Mouse (Mus musculus): Measurements from ENCODE around the gene Itpr2. TPM values are rescaled to one million over a fixed set of nuclear protein-coding genes. Genes with fewer than 3 reads are reported as not detected.

Gene Itpr2
- polyA plus RNA-seq, 1 experiment from 2014 or later: 3.9 TPM

DNA sequence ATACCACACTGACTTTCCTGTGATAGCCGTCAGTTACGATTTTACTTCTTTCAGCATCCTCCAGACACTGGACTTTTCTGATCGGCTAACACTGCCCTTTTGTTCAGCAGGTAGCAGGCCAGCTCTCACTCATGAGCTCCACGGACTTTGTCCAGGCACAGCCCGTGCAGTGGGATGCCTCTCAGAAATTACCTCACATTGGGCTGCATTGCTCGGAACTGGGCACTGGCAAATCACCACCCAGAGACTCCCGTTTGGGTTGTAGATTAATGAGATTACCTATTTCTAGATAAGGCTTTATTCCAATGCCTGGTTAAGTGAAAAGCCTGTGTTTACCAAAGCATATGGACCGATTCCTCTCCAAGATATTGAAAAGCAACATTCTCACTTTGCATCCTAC, 186.9 kb downstream of the Itpr2 start:
- 95% methylated on average over 8 of the region's 8 CpGs for WGBS
- H3K9me3 ChIP-seq (ENCODE audit: control insufficient read depth, low read length): no peaks in the 10 kb centered on the region
- no peaks in the 10 kb centered on the region for H3K4me1 ChIP-seq (ENCODE audit: control insufficient read depth, insufficient read depth, low read length)
- H3K9ac ChIP-seq (ENCODE audit: low read length): no peak overlapping the region
- no peak overlapping the region for H3K27ac ChIP-seq (ENCODE audit: low read depth, low read length)
- H3K36me3 ChIP-seq (ENCODE audit: control insufficient read depth, insufficient read depth, low read length): no peaks in the 10 kb centered on the region
- ATAC-seq (ENCODE audit: low FRiP score) (no peak), DNase-seq (ENCODE audit: low spot score, missing footprints) (no peak)
- no peaks in the 10 kb centered on the region for H3K27me3 ChIP-seq (ENCODE audit: control insufficient read depth, insufficient read depth, low read length)
- H3K4me2 ChIP-seq: no peak overlapping the region
- no peak overlapping the region for H3K4me3 ChIP-seq (ENCODE audit: low read depth, low read length)

DNA sequence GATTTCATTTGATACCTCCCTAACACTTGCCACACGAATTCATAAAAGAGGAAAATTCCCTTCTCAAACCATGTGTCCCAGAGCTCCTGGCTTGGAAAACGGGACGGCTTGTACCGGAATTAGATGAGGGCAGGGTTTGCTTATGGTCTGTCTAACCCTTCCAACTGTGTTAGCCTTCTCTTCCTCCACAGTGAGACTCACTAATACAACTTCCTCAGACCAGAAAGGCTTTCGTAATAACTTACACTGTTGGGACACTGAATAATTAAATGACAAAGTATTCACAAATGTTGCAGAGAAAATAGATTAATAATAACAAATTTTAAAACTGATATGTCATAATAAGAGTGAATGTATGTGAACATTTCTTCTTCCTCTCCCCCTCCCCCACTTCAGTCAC, 187.7 kb downstream of the Itpr2 start:
- DNase-seq (ENCODE audit: low spot score, missing footprints) (no peak), ATAC-seq (ENCODE audit: low FRiP score) (no peak)
- Histone ChIP-seq H3K4me1 (ENCODE audit: control insufficient read depth, insufficient read depth, low read length) (no peaks in the 10 kb centered on the region), H3K4me3 (ENCODE audit: low read depth, low read length) (no peak overlapping the region), H3K4me2 (no peak overlapping the region), H3K9ac (ENCODE audit: low read length) (no peak overlapping the region), H3K27me3 (ENCODE audit: control insufficient read depth, insufficient read depth, low read length) (no peaks in the 10 kb centered on the region), H3K27ac (ENCODE audit: low read depth, low read length) (no peak overlapping the region), H3K9me3 (ENCODE audit: control insufficient read depth, low read length) (no peaks in the 10 kb centered on the region), H3K36me3 (ENCODE audit: control insufficient read depth, insufficient read depth, low read length) (no peaks in the 10 kb centered on the region)
- 91% methylated on average over 5 of the region's 5 CpGs for WGBS

DNA sequence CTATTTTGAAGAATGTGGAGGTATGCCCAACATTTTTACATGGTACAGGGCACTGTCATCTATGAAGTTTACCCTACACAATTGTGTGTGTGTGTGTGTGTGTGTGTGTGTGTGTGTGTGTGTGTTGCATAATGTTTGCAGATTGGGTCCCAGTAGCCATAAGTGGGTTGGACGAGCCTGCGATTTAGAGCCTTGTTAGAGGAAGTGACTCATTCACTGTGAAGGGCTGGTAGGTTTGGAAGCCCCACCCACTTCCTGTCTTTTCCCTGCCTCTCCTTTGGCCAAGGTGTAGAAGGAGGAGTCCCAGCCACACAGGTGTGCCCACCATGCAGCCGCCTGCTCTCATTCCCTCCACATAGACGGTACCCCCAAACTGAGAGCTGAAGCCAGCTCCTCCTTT, 188.6 kb downstream of the Itpr2 start:
- Histone ChIP-seq H3K27me3 (ENCODE audit: control insufficient read depth, insufficient read depth, low read length) (no peaks in the 10 kb centered on the region), H3K36me3 (ENCODE audit: control insufficient read depth, insufficient read depth, low read length) (no peaks in the 10 kb centered on the region), H3K4me3 (ENCODE audit: low read depth, low read length) (no peak overlapping the region), H3K9ac (ENCODE audit: low read length) (no peak overlapping the region), H3K4me1 (ENCODE audit: control insufficient read depth, insufficient read depth, low read length) (no peaks in the 10 kb centered on the region), H3K4me2 (no peak overlapping the region), H3K9me3 (ENCODE audit: control insufficient read depth, low read length) (no peaks in the 10 kb centered on the region), H3K27ac (ENCODE audit: low read depth, low read length) (no peak overlapping the region)
- DNase-seq (ENCODE audit: low spot score, missing footprints) (no peak), ATAC-seq (ENCODE audit: low FRiP score) (no peak)
- 93% methylated on average over 4 of the region's 4 CpGs for WGBS

DNA sequence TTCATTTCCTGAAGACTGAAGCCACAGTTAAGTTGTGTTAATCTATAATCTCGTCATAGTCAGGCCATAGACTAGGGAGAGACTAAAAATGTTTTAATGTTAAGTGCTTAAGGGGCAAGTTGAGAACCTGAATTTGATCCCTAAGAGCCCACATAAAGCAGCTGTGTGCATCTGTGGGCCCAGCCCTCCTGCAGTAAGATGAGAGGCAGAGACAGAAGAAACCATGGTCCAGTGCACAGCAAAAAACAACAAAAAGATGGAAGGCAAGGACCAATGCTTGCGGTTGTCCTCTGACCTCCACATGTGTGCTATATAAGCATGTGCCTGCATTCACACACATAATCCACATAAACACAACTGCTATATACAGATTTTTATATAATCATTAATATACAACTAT, 191.8 kb downstream of the Itpr2 start:
- H3K9ac ChIP-seq (ENCODE audit: low read length): no peak overlapping the region

DNA sequence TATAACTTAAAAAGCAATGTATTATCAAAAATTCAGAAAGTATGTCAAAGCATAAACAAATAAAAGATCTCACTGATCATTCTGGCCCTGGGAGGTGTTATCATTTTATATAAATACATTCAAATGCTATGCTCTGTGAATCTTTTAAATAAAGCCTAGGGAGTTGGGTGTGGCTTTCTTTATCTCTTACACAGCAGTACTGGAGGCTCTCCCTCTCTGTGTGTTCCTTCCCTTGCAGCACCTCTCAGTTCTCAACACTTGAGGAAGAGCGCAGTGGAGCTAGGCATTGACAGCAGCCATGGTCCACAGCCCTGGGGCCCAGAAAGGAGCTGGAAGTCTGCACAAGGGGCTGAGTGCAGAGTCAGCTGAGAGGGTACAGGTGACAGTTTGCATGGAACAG, 192.7 kb downstream of the Itpr2 start:
- ATAC-seq (ENCODE audit: low FRiP score) (no peak), DNase-seq (ENCODE audit: low spot score, missing footprints) (no peak)
- Histone ChIP-seq H3K9ac (ENCODE audit: low read length) (no peak overlapping the region), H3K27ac (ENCODE audit: low read depth, low read length) (no peak overlapping the region), H3K4me3 (ENCODE audit: low read depth, low read length) (no peak overlapping the region), H3K4me2 (no peak overlapping the region), H3K9me3 (ENCODE audit: control insufficient read depth, low read length) (no peaks in the 10 kb centered on the region), H3K4me1 (ENCODE audit: control insufficient read depth, insufficient read depth, low read length) (no peaks in the 10 kb centered on the region), H3K36me3 (ENCODE audit: control insufficient read depth, insufficient read depth, low read length) (no peaks in the 10 kb centered on the region), H3K27me3 (ENCODE audit: control insufficient read depth, insufficient read depth, low read length) (no peaks in the 10 kb centered on the region)
- WGBS: 87% methylated on average over 1 of the region's 1 CpGs

More for the DNA sequence above, 191.8 kb downstream of the Itpr2 start:
- H3K4me1 ChIP-seq (ENCODE audit: control insufficient read depth, insufficient read depth, low read length): no peaks in the 10 kb centered on the region
- H3K9me3 ChIP-seq (ENCODE audit: control insufficient read depth, low read length): no peaks in the 10 kb centered on the region
- no peak for DNase-seq (ENCODE audit: low spot score, missing footprints)
- no peaks in the 10 kb centered on the region for H3K36me3 ChIP-seq (ENCODE audit: control insufficient read depth, insufficient read depth, low read length)
- H3K4me2 ChIP-seq: no peak overlapping the region
- no peak for ATAC-seq (ENCODE audit: low FRiP score)
- 72% methylated on average over 2 of the region's 2 CpGs for WGBS
- H3K4me3 ChIP-seq (ENCODE audit: low read depth, low read length): no peak overlapping the region
- no peaks in the 10 kb centered on the region for H3K27me3 ChIP-seq (ENCODE audit: control insufficient read depth, insufficient read depth, low read length)
- H3K27ac ChIP-seq (ENCODE audit: low read depth, low read length): no peak overlapping the region

DNA sequence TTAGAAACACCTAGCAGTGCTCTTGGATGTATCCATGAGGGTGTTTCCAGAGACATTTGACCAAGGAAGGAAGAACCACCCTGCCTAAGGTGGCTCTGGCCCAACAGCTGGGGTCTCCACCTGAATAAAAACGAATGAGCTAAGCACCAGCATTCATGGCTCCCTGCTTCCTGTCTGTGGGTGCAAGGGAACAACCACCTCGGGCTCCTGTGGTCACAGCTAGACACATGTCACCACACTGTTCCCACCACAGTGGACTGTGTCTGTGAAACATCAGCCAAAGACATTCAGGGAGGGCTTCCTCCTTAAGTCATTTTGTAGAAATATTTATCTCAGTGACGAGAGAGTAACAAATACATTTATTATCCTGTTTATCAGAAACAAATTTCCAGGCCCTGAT, 196.0 kb downstream of the Itpr2 start:
- no peaks in the 10 kb centered on the region for H3K27me3 ChIP-seq (ENCODE audit: control insufficient read depth, insufficient read depth, low read length)
- ATAC-seq (ENCODE audit: low FRiP score) (no peak), DNase-seq (ENCODE audit: low spot score, missing footprints) (no peak)
- WGBS: 83% methylated on average over 3 of the region's 3 CpGs
- H3K36me3 ChIP-seq (ENCODE audit: control insufficient read depth, insufficient read depth, low read length): no peaks in the 10 kb centered on the region
- no peak overlapping the region for H3K4me3 ChIP-seq (ENCODE audit: low read depth, low read length)
- H3K27ac ChIP-seq (ENCODE audit: low read depth, low read length): no peak overlapping the region
- no peak overlapping the region for H3K9ac ChIP-seq (ENCODE audit: low read length)
- no peaks in the 10 kb centered on the region for H3K4me1 ChIP-seq (ENCODE audit: control insufficient read depth, insufficient read depth, low read length)
- no peak overlapping the region for H3K4me2 ChIP-seq
- H3K9me3 ChIP-seq (ENCODE audit: control insufficient read depth, low read length): no peaks in the 10 kb centered on the region

DNA sequence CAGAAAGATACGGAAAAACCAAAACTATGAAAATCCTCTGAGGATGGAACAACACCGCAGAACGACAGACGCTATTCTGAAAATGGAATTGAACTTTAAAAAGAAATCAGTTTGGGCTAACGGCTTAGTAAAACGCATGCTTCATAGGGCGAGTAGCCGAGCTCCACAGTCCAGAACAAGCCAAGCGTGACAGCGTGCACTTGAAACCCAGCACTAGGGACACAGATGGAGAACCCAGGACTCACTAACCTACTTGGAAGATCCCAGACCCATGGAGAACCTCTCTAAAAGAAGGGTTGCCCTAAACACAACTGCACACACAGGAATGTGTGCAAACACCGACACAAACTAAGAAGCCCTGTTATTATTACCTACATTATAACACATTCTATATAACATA, 197.9 kb downstream of the Itpr2 start:
- H3K4me1 ChIP-seq (ENCODE audit: control insufficient read depth, insufficient read depth, low read length): no peaks in the 10 kb centered on the region
- no peak overlapping the region for H3K9ac ChIP-seq (ENCODE audit: low read length)
- H3K4me3 ChIP-seq (ENCODE audit: low read depth, low read length): no peak overlapping the region
- H3K9me3 ChIP-seq (ENCODE audit: control insufficient read depth, low read length): no peaks in the 10 kb centered on the region
- ATAC-seq (ENCODE audit: low FRiP score) (no peak), DNase-seq (ENCODE audit: low spot score, missing footprints) (peak; percentile 69)
- 78% methylated on average over 11 of the region's 11 CpGs for WGBS
- no peak overlapping the region for H3K4me2 ChIP-seq
- H3K27me3 ChIP-seq (ENCODE audit: control insufficient read depth, insufficient read depth, low read length): no peaks in the 10 kb centered on the region
- no peaks in the 10 kb centered on the region for H3K36me3 ChIP-seq (ENCODE audit: control insufficient read depth, insufficient read depth, low read length)
- no peak overlapping the region for H3K27ac ChIP-seq (ENCODE audit: low read depth, low read length)

DNA sequence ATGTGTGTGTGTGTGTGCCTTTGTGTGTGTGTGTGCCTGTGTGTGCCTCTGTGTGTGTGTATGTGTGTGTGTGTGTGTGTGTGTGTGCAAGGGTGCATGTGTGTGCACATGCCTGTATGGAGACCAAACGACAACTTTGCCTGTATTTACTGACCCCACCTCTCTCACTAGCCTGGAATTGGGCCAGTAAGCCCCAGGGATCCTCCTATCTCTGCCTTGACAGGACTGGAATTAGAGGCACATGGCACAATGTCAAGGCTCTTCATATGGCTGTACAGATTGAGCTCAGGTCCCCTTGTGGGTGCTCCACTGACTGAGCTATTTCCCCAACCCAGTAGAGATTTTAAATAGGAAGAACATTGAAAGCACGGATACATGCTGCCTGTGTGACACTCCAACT, 198.7 kb downstream of the Itpr2 start:
- no peak overlapping the region for H3K27ac ChIP-seq (ENCODE audit: low read depth, low read length)
- no peak overlapping the region for H3K4me2 ChIP-seq
- H3K4me1 ChIP-seq (ENCODE audit: control insufficient read depth, insufficient read depth, low read length): no peaks in the 10 kb centered on the region
- no peaks in the 10 kb centered on the region for H3K27me3 ChIP-seq (ENCODE audit: control insufficient read depth, insufficient read depth, low read length)
- no peak overlapping the region for H3K4me3 ChIP-seq (ENCODE audit: low read depth, low read length)
- H3K9ac ChIP-seq (ENCODE audit: low read length): no peak overlapping the region
- ATAC-seq (ENCODE audit: low FRiP score) (no peak), DNase-seq (ENCODE audit: low spot score, missing footprints) (no peak)
- no peaks in the 10 kb centered on the region for H3K9me3 ChIP-seq (ENCODE audit: control insufficient read depth, low read length)
- 84% methylated on average over 2 of the region's 2 CpGs for WGBS
- no peaks in the 10 kb centered on the region for H3K36me3 ChIP-seq (ENCODE audit: control insufficient read depth, insufficient read depth, low read length)

DNA sequence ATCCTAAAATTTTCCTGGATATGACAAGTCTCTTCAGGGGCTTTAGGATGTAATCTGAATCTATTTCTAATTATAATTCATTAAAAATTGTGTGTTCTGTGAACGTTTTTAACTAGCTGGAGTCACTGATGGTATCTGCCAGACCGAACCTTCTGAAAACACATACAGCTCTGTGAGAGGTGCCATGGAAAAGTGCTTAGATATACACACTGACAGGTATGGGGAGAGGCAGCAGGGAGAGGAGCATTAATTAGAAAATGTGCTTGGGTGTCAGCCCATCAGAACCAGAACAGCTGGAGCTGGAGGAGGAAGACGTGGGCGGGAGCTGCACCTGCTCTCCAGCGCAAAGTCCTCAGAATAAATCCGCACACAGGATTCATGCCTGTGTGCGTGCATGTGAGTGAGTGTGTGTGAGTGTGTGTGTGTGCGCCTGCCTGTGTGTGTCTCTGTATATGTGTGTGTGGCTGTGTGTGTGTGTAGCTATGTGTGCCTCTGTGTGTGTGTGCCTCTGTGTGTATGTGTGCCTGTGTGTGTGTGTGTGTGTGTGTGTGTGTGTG, 199.4 kb downstream of the Itpr2 start:
- Histone ChIP-seq H3K36me3 (ENCODE audit: control insufficient read depth, insufficient read depth, low read length) (no peaks in the 10 kb centered on the region), H3K4me2 (no peak overlapping the region), H3K4me3 (ENCODE audit: low read depth, low read length) (no peak overlapping the region), H3K27me3 (ENCODE audit: control insufficient read depth, insufficient read depth, low read length) (no peaks in the 10 kb centered on the region), H3K4me1 (ENCODE audit: control insufficient read depth, insufficient read depth, low read length) (no peaks in the 10 kb centered on the region), H3K9ac (ENCODE audit: low read length) (no peak overlapping the region), H3K9me3 (ENCODE audit: control insufficient read depth, low read length) (no peaks in the 10 kb centered on the region), H3K27ac (ENCODE audit: low read depth, low read length) (no peak overlapping the region)
- 84% methylated on average over 8 of the region's 8 CpGs for WGBS
- no peak for ATAC-seq (ENCODE audit: low FRiP score)
- peak; percentile 81 for DNase-seq (ENCODE audit: low spot score, missing footprints)

DNA sequence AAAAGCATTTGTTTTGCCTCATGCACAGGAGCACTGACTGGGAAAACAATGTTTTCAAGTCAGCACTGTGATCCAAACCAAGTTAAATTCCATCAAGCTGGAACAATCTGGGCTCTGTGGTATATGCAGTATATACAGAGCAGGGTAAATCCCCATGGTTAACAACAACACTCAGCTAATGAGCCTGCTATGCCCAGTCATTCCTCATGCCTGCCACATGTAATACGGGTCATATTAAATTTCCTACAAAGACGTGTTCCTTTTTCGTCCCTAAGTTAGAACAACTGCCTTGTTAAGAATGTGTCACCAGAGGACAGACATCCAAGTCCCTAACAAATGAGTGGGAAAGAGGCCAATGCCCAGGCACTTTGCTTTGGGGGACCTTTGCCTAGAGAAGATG, 199.9 kb downstream of the Itpr2 start:
- no peak overlapping the region for H3K4me2 ChIP-seq
- H3K9ac ChIP-seq (ENCODE audit: low read length): no peak overlapping the region
- no peaks in the 10 kb centered on the region for H3K4me1 ChIP-seq (ENCODE audit: control insufficient read depth, insufficient read depth, low read length)
- no peaks in the 10 kb centered on the region for H3K27me3 ChIP-seq (ENCODE audit: control insufficient read depth, insufficient read depth, low read length)
- 84% methylated on average over 3 of the region's 3 CpGs for WGBS
- H3K4me3 ChIP-seq (ENCODE audit: low read depth, low read length): no peak overlapping the region
- no peaks in the 10 kb centered on the region for H3K36me3 ChIP-seq (ENCODE audit: control insufficient read depth, insufficient read depth, low read length)
- H3K9me3 ChIP-seq (ENCODE audit: control insufficient read depth, low read length): no peaks in the 10 kb centered on the region
- ATAC-seq (ENCODE audit: low FRiP score): no peak
- H3K27ac ChIP-seq (ENCODE audit: low read depth, low read length): no peak overlapping the region
- peak; percentile 75 for DNase-seq (ENCODE audit: low spot score, missing footprints)

All from midbrain, embryonic 11.5 days (tissue).